Mouse (Mus musculus): Measurements from ENCODE around the gene Phip. TPM values are rescaled to one million over a fixed set of nuclear protein-coding genes. Genes with fewer than 3 reads are reported as not detected.
A peak's percentile ranks its signal among the peaks of the same experiment; 100 is the strongest.

Phip gene
- polyA plus RNA-seq (2014; fragmentation: Nextera tagmentation; extraction: Ambion mirVana) = 81.1 and 81.3 TPM in 2 replicates

GRCm38 (mm10) chr9:82975342-82976215, at the start of gene Phip:
Phip (minus strand) TSS chr9:82975516.
- ATAC-seq (ENCODE audit: low FRiP score) (peak; percentile 84), DNase-seq (ENCODE audit: low spot score) (peak; percentile 94)
- WGBS = 1% methylated on average over 69 of the region's 79 CpGs
- no peaks in the 10 kb centered on the region for H3K9me3 ChIP-seq (ENCODE audit: control insufficient read depth, low read length)
- no peaks in the 10 kb centered on the region for H3K27me3 ChIP-seq (ENCODE audit: control insufficient read depth, insufficient read depth, low read length)
- peak within 1 kb of the TSS; percentile 63 for H3K4me3 ChIP-seq (replicated peaks; ENCODE audit: low read length)
- H3K4me1 ChIP-seq (replicated peaks; ENCODE audit: control insufficient read depth, insufficient read depth, low read length) = peaks cover 24% of the 10 kb centered on the region
- peak within 1 kb of the TSS; percentile 100 for H3K27ac ChIP-seq
- peak within 1 kb of the TSS; percentile 87 for H3K4me2 ChIP-seq (replicated peaks)
- 0 out of 2 replicates have a peak, but pooled peaks cover under 1% of the 10 kb centered on the region for H3K36me3 ChIP-seq (replicated peaks; ENCODE audit: control insufficient read depth, insufficient read depth)
- H3K9ac ChIP-seq = peak within 1 kb of the TSS; percentile 97

GRCm38 (mm10) chr9:83023724-83024123, 48.4 kb upstream of the Phip start:
- no peak overlapping the region for H3K4me2 ChIP-seq (replicated peaks)
- no peak overlapping the region for H3K4me3 ChIP-seq (replicated peaks; ENCODE audit: low read length)
- DNase-seq (ENCODE audit: low spot score) = no peak
- H3K9me3 ChIP-seq (ENCODE audit: control insufficient read depth, low read length) = no peaks in the 10 kb centered on the region
- H3K4me1 ChIP-seq (replicated peaks; ENCODE audit: control insufficient read depth, insufficient read depth, low read length) = no peaks in the 10 kb centered on the region
- H3K9ac ChIP-seq = no peak overlapping the region
- H3K27ac ChIP-seq = no peak overlapping the region
- no peaks in the 10 kb centered on the region for H3K36me3 ChIP-seq (replicated peaks; ENCODE audit: control insufficient read depth, insufficient read depth)
- WGBS = 81% methylated on average over 6 of the region's 6 CpGs
- ATAC-seq (ENCODE audit: low FRiP score) = no peak
- no peaks in the 10 kb centered on the region for H3K27me3 ChIP-seq (ENCODE audit: control insufficient read depth, insufficient read depth, low read length)

- no peak overlapping the region for H3K4me2 ChIP-seq (replicated peaks)
- no peak overlapping the region for H3K9ac ChIP-seq
- no peaks in the 10 kb centered on the region for H3K27me3 ChIP-seq (ENCODE audit: control insufficient read depth, insufficient read depth, low read length)
- H3K27ac ChIP-seq = no peak overlapping the region
- H3K9me3 ChIP-seq (ENCODE audit: control insufficient read depth, low read length) = no peaks in the 10 kb centered on the region
- H3K4me3 ChIP-seq (replicated peaks; ENCODE audit: low read length) = no peak overlapping the region
- no peak for DNase-seq (ENCODE audit: low spot score)
- WGBS = 85% methylated on average over 4 of the region's 4 CpGs
- no peaks in the 10 kb centered on the region for H3K4me1 ChIP-seq (replicated peaks; ENCODE audit: control insufficient read depth, insufficient read depth, low read length)
- no peaks in the 10 kb centered on the region for H3K36me3 ChIP-seq (replicated peaks; ENCODE audit: control insufficient read depth, insufficient read depth)
- ATAC-seq (ENCODE audit: low FRiP score) = no peak
Observed at GRCm38 (mm10) chr9:83014516-83014915, 39.2 kb upstream of the Phip start.

- Histone ChIP-seq H3K4me1 (replicated peaks; ENCODE audit: control insufficient read depth, insufficient read depth, low read length) (no peaks in the 10 kb centered on the region), H3K27me3 (ENCODE audit: control insufficient read depth, insufficient read depth, low read length) (no peaks in the 10 kb centered on the region), H3K27ac (no peak overlapping the region), H3K9me3 (ENCODE audit: control insufficient read depth, low read length) (no peaks in the 10 kb centered on the region), H3K4me2 (replicated peaks) (no peak overlapping the region), H3K36me3 (replicated peaks; ENCODE audit: control insufficient read depth, insufficient read depth) (no peaks in the 10 kb centered on the region), H3K9ac (no peak overlapping the region), H3K4me3 (replicated peaks; ENCODE audit: low read length) (no peak overlapping the region)
- no peak for ATAC-seq (ENCODE audit: low FRiP score)
- no peak for DNase-seq (ENCODE audit: low spot score)
- 97% methylated on average over 1 of the region's 1 CpGs for WGBS
Observed at GRCm38 (mm10) chr9:83008306-83008705, 33.0 kb upstream of the Phip start.

- no peak for DNase-seq (ENCODE audit: low spot score)
- no peak overlapping the region for H3K4me2 ChIP-seq (replicated peaks)
- no peak for ATAC-seq (ENCODE audit: low FRiP score)
- H3K9ac ChIP-seq = no peak overlapping the region
- H3K27me3 ChIP-seq (ENCODE audit: control insufficient read depth, insufficient read depth, low read length) = no peaks in the 10 kb centered on the region
- H3K27ac ChIP-seq = no peak overlapping the region
- H3K36me3 ChIP-seq (replicated peaks; ENCODE audit: control insufficient read depth, insufficient read depth) = no peaks in the 10 kb centered on the region
- H3K4me1 ChIP-seq (replicated peaks; ENCODE audit: control insufficient read depth, insufficient read depth, low read length) = no peaks in the 10 kb centered on the region
- H3K4me3 ChIP-seq (replicated peaks; ENCODE audit: low read length) = no peak overlapping the region
- no peaks in the 10 kb centered on the region for H3K9me3 ChIP-seq (ENCODE audit: control insufficient read depth, low read length)
- WGBS = 93% methylated on average over 4 of the region's 4 CpGs
Observed at GRCm38 (mm10) chr9:83001342-83001741, 26.0 kb upstream of the Phip start.

GRCm38 (mm10) chr9:82997765-82998500, 22.6 kb upstream of the Phip start:
- H3K9ac ChIP-seq = no peak overlapping the region
- no peak overlapping the region for H3K4me3 ChIP-seq (replicated peaks; ENCODE audit: low read length)
- H3K4me2 ChIP-seq (replicated peaks) = no peak overlapping the region
- H3K9me3 ChIP-seq (ENCODE audit: control insufficient read depth, low read length) = no peaks in the 10 kb centered on the region
- DNase-seq (ENCODE audit: low spot score) (peak; percentile 46), ATAC-seq (ENCODE audit: low FRiP score) (no peak)
- H3K27ac ChIP-seq = no peak overlapping the region
- H3K36me3 ChIP-seq (replicated peaks; ENCODE audit: control insufficient read depth, insufficient read depth) = no peaks in the 10 kb centered on the region
- WGBS = 85% methylated on average over 2 of the region's 2 CpGs
- no peaks in the 10 kb centered on the region for H3K27me3 ChIP-seq (ENCODE audit: control insufficient read depth, insufficient read depth, low read length)
- H3K4me1 ChIP-seq (replicated peaks; ENCODE audit: control insufficient read depth, insufficient read depth, low read length) = no peaks in the 10 kb centered on the region

- Histone ChIP-seq H3K9me3 (ENCODE audit: control insufficient read depth, low read length) (no peaks in the 10 kb centered on the region), H3K4me1 (replicated peaks; ENCODE audit: control insufficient read depth, insufficient read depth, low read length) (peaks cover 15% of the 10 kb centered on the region)
Observed at GRCm38 (mm10) chr9:82976936-82977335, 1.6 kb upstream of the Phip start.

GRCm38 (mm10) chr9:82976219-82976618, 903 bp upstream of the Phip start:
- no peak for ATAC-seq (ENCODE audit: low FRiP score)
- H3K4me2 ChIP-seq (replicated peaks) = peak overlapping the region; percentile 87
- peak overlapping the region; percentile 97 for H3K9ac ChIP-seq
- H3K4me1 ChIP-seq (replicated peaks; ENCODE audit: control insufficient read depth, insufficient read depth, low read length) = peaks cover 19% of the 10 kb centered on the region
- no peaks in the 10 kb centered on the region for H3K36me3 ChIP-seq (replicated peaks; ENCODE audit: control insufficient read depth, insufficient read depth)
- peak overlapping the region; percentile 100 for H3K27ac ChIP-seq
- WGBS = 2% methylated on average over 9 of the region's 9 CpGs
- DNase-seq (ENCODE audit: low spot score) = no peak
- peak overlapping the region; percentile 63 for H3K4me3 ChIP-seq (replicated peaks; ENCODE audit: low read length)
- H3K9me3 ChIP-seq (ENCODE audit: control insufficient read depth, low read length) = no peaks in the 10 kb centered on the region
- no peaks in the 10 kb centered on the region for H3K27me3 ChIP-seq (ENCODE audit: control insufficient read depth, insufficient read depth, low read length)

More at GRCm38 (mm10) chr9:82976936-82977335, 1.6 kb upstream of the Phip start:
- Histone ChIP-seq H3K9ac (peak overlapping the region; percentile 97), H3K4me2 (replicated peaks) (peak overlapping the region; percentile 87), H3K27me3 (ENCODE audit: control insufficient read depth, insufficient read depth, low read length) (no peaks in the 10 kb centered on the region), H3K36me3 (replicated peaks; ENCODE audit: control insufficient read depth, insufficient read depth) (no peaks in the 10 kb centered on the region), H3K4me3 (replicated peaks; ENCODE audit: low read length) (peak overlapping the region; percentile 63), H3K27ac (peak overlapping the region; percentile 100)
- ATAC-seq (ENCODE audit: low FRiP score) = no peak
- WGBS = 10% methylated on average over 5 of the region's 5 CpGs
- peak; percentile 60 for DNase-seq (ENCODE audit: low spot score)

- H3K4me3 ChIP-seq (replicated peaks; ENCODE audit: low read length) = peak overlapping the region; percentile 63
- WGBS = under 1% methylated on average over 41 of the region's 61 CpGs
- ATAC-seq (ENCODE audit: low FRiP score) (peak; percentile 34), DNase-seq (ENCODE audit: low spot score) (peak; percentile 40)
- peak overlapping the region; percentile 97 for H3K9ac ChIP-seq
- H3K9me3 ChIP-seq (ENCODE audit: control insufficient read depth, low read length) = no peaks in the 10 kb centered on the region
- H3K4me2 ChIP-seq (replicated peaks) = peak overlapping the region; percentile 86
- 0 out of 2 replicates have a peak, but pooled peaks cover 3% of the 10 kb centered on the region for H3K36me3 ChIP-seq (replicated peaks; ENCODE audit: control insufficient read depth, insufficient read depth)
- H3K4me1 ChIP-seq (replicated peaks; ENCODE audit: control insufficient read depth, insufficient read depth, low read length) = peaks cover 28% of the 10 kb centered on the region
- H3K27me3 ChIP-seq (ENCODE audit: control insufficient read depth, insufficient read depth, low read length) = no peaks in the 10 kb centered on the region
- H3K27ac ChIP-seq = peak overlapping the region; percentile 100
Observed at GRCm38 (mm10) chr9:82974962-82975341, 364 bp downstream of the Phip start.

Measured in hindbrain, embryonic 14.5 days (tissue).